In genomic region chr8:88571434-88572184, GRCm38 (mm10) we compare ENCODE assay signal across 9 mouse cellular contexts. TPM values are rescaled to one million over a fixed set of nuclear protein-coding genes. Genes with fewer than 3 reads are reported as not detected.
DNase-seq lines count a peak whose midpoint lies in the region; ATAC-seq and TF ChIP-seq lines count a peak whose summit lies in the region.
"Had no signal": no experiment of that assay in that cellular context is flagged by ENCODE, and none has a peak within 500 bp of the region (broad histone marks: within the 10 kb centered on the region; RNA-seq: fewer than 3 reads in every experiment).

No protein-coding gene starts in this region.

- H3K9me3 ChIP-seq in heart, embryonic 12.5 days (replicated peaks) = no peaks in the 10 kb centered on the region
- no peaks in the 10 kb centered on the region for H3K9me3 ChIP-seq in stomach, postnatal 0 days (ENCODE audit: control insufficient read depth, low read length)

- TF ChIP-seq CTCF in stomach, postnatal 0 days (IDR thresholded peaks at IDR 0.05; ENCODE audit: low read depth) = no peak

- intact Hi-C loops in heart, postnatal 36 days (cut with DNase I) = no loop called here

- H3K4me1 ChIP-seq in heart, embryonic 12.5 days (replicated peaks) = peaks cover 77% of the 10 kb centered on the region
- peaks cover 19% of the 10 kb centered on the region for H3K4me1 ChIP-seq in stomach, postnatal 0 days (replicated peaks; ENCODE audit: control insufficient read depth, insufficient read depth)

- 61% methylated on average over 14 of the region's 14 CpGs for WGBS in heart, embryonic 12.5 days
- WGBS in stomach, postnatal 0 days = 67% methylated on average over 14 of the region's 14 CpGs

- no peak for TF ChIP-seq EP300 in stomach, postnatal 0 days (optimal IDR thresholded peaks at IDR 0.05)

- ATAC-seq in heart, embryonic 12.5 days (ENCODE audit: insufficient number of reproducible peaks, low FRiP score) = no peak; the same call in 1 of the 2 replicates
- ATAC-seq in granulocyte monocyte progenitor cell, adult 5-6 weeks (replicated peaks; ENCODE audit: poor library complexity, severe bottlenecking) = peak; percentile 10; the same call in 1 of the 2 replicates
- ATAC-seq in stomach, postnatal 0 days (ENCODE audit: low FRiP score, low TSS enrichment) = 0 out of 2 replicates have a peak, but pooled peaks have one; percentile 11

- DNase-seq in heart, postnatal 36 days = no peak
- peak; percentile 43 for DNase-seq in testis, postnatal 14 days (ENCODE audit: low spot score)
- DNase-seq in testis, postnatal 10 days (ENCODE audit: low spot score) = no peak
- no peak for DNase-seq in stomach, postnatal 0 days (ENCODE audit: low spot score)
- no peak for DNase-seq in urinary bladder, adult 2 months (ENCODE audit: low spot score)
- DNase-seq in frontal cortex, postnatal 25 days (ENCODE audit: low spot score in 2 of 2) = no peak

- no peak overlapping the region for H3K4me2 ChIP-seq in heart, embryonic 12.5 days
- H3K4me2 ChIP-seq in stomach, postnatal 0 days (replicated peaks; ENCODE audit: low read depth) = no peak overlapping the region

- H3K4me3 ChIP-seq in heart, embryonic 12.5 days = no peak overlapping the region
- H3K4me3 ChIP-seq in stomach, postnatal 0 days (ENCODE audit: low read depth, low read length) = no peak overlapping the region

- H3K27ac ChIP-seq in heart, embryonic 12.5 days (ENCODE audit: poor library complexity, severe bottlenecking) = peak overlapping the region; percentile 90
- peak overlapping the region; percentile 90 for H3K27ac ChIP-seq in stomach, postnatal 0 days (replicated peaks)
- H3K27ac ChIP-seq: macrophage had no signal

- H3K9ac ChIP-seq in heart, embryonic 12.5 days = peak overlapping the region; percentile 56
- no peak overlapping the region for H3K9ac ChIP-seq in stomach, postnatal 0 days (ENCODE audit: low read length)

- H3K36me3 ChIP-seq in heart, embryonic 12.5 days = no peaks in the 10 kb centered on the region
- H3K36me3 ChIP-seq in stomach, postnatal 0 days (ENCODE audit: control insufficient read depth, insufficient read depth, low read length) = no peaks in the 10 kb centered on the region

- H3K27me3 ChIP-seq in heart, embryonic 12.5 days (replicated peaks) = no peaks in the 10 kb centered on the region
- no peaks in the 10 kb centered on the region for H3K27me3 ChIP-seq in stomach, postnatal 0 days (ENCODE audit: control insufficient read depth, insufficient read depth, low read length)

RNA-seq across cellular contexts. Expression of gene Nkd1, which starts 50.5 kb away (rescaled TPM):
- 26.5 and 27.7 TPM in 2 replicates for polyA plus RNA-seq in heart, embryonic 12.5 days (2016; fragmentation: Nextera tagmentation; extraction: Ambion mirVana)
- 1 to 10 TPM; 2.5 to 3.4 TPM for total RNA-seq in heart, postnatal 36 days (2021)
- total RNA-seq in granulocyte monocyte progenitor cell, adult 5-6 weeks (2014; fragmentation: Nextera tagmentation) = 0.73 TPM in 1 of 2 replicates, not detected in the other
- total RNA-seq in granulocyte monocyte progenitor cell, adult 5-6 weeks (2017) = 0.10 and 0.13 TPM in 2 replicates
- polyA plus RNA-seq in stomach, postnatal 0 days (2015; fragmentation: Nextera tagmentation; extraction: Ambion mirVana) = 57.4 and 58.8 TPM in 2 replicates
- polyA plus RNA-seq in urinary bladder, adult 2 months (2012; rRNA removed) = 65.2 and 90.3 TPM in 2 replicates
- polyA plus RNA-seq: macrophage had no signal
